Mouse (Mus musculus) embryonic fibroblast, embryonic 13.5 days (primary cell): ENCODE data around the gene Chst11. TPM values are rescaled to one million over a fixed set of nuclear protein-coding genes. Genes with fewer than 3 reads are reported as not detected.

ENCODE experiments used
- H3K27ac ChIP-seq: 2 replicates; pipeline ENCODE4 v1.5.1; 2012; ENCODE audit warnings: low read length, control low read depth, inconsistent platforms; ENCODE audit not compliant: insufficient read depth
- H3K4me1 ChIP-seq: 2 replicates; pipeline ENCODE4 v1.6.1; 2011; ENCODE audit warnings: low read length; ENCODE audit not compliant: control insufficient read depth, insufficient read depth
- H3K4me3 ChIP-seq: 2 replicates; pipeline ENCODE4 v1.5.1; 2011; ENCODE audit warnings: mild to moderate bottlenecking, control low read depth, low read length; ENCODE audit not compliant: insufficient read depth
- CTCF ChIP-seq: IDR thresholded peaks from 2 replicates; pipeline ENCODE4 v1.5.1; 2011; ENCODE audit warnings: mild to moderate bottlenecking, control low read depth, low read length, moderate library complexity, borderline replicate concordance; ENCODE audit not compliant: insufficient read depth
- POLR2A ChIP-seq: IDR thresholded peaks from 2 replicates; pipeline ENCODE4 v1.6.1; 2011; ENCODE audit warnings: low read depth, mild to moderate bottlenecking, control low read depth, low read length, moderate library complexity
- polyA plus RNA-seq: library from polyadenylated mRNA; stranded (reverse); fragments of >200 nt; gene quantifications from 2 replicates; pipeline ENCODE4 v1.2.4, GENCODE M21; 2011; ENCODE audit warnings: low read depth; ENCODE audit not compliant: missing spikeins, insufficient read length

Chst11 gene
- polyA plus RNA-seq, 1 experiment, result 12.9 TPM

- TF ChIP-seq CTCF (no peak), POLR2A (no peak)
- Histone ChIP-seq H3K4me3 (no peak overlapping the region), H3K27ac (no peak overlapping the region), H3K4me1 (no peaks in the 10 kb centered on the region)
These were observed 248.7 kb downstream of the Chst11 start for GRCm38 (mm10) chr10:83233967-83234366.

- TF ChIP-seq CTCF (no peak), POLR2A (no peak)
- Histone ChIP-seq H3K4me3 (no peak overlapping the region), H3K27ac (no peak overlapping the region)
These were observed 249.1 kb downstream of the Chst11 start for GRCm38 (mm10) chr10:83234391-83234790.

GRCm38 (mm10) chr10:83242106-83242686 is 256.9 kb downstream of the Chst11 start:
- TF ChIP-seq POLR2A, result no peak
- TF ChIP-seq CTCF, result no peak
- Histone ChIP-seq H3K27ac (no peak overlapping the region), H3K4me3 (no peak overlapping the region), H3K4me1 (no peaks in the 10 kb centered on the region)

More at GRCm38 (mm10) chr10:83234391-83234790, 249.1 kb downstream of the Chst11 start:
- no peaks in the 10 kb centered on the region for H3K4me1 ChIP-seq

GRCm38 (mm10) chr10:83244131-83244530 is 258.8 kb downstream of the Chst11 start:
- H3K4me3 ChIP-seq, result no peak overlapping the region
- H3K4me1 ChIP-seq, result no peaks in the 10 kb centered on the region
- no peak overlapping the region for H3K27ac ChIP-seq
- TF ChIP-seq POLR2A (no peak), CTCF (no peak)

Other genes starting within 250 kb of the Chst11 start
- gene Nfyb, start 221.4 kb upstream of the Chst11 start, polyA plus RNA-seq, result 37.7 and 56.4 TPM in 2 replicates
- 151 and 179 TPM in 2 replicates for gene Txnrd1, start 151.5 kb upstream of the Chst11 start, polyA plus RNA-seq
- gene Eid3, start 118.9 kb upstream of the Chst11 start, polyA plus RNA-seq, result 4.1 and 4.4 TPM in 2 replicates